Mouse (Mus musculus) layer of hippocampus, adult 6 months (tissue): ENCODE measurements around the gene Mcpt9. TPM values are rescaled to one million over a fixed set of nuclear protein-coding genes. Genes with fewer than 3 reads are reported as not detected.

Source experiments
- long read RNA-seq, 2 experiments: library from polyadenylated mRNA; unstranded; transcript quantifications; one replicate each; pipeline ENCODE4 v2.0.0; 2019 to 2020
- polyA plus RNA-seq: library from polyadenylated mRNA; unstranded; fragments of <200 nt; fragmentation: Nextera tagmentation; gene quantifications from 2 replicates; pipeline ENCODE4 v1.2.3, GENCODE M21; 2021

Mcpt9 gene
- polyA plus RNA-seq = not detected in 2 replicates
- long read RNA-seq, experiment 1 = 0 reads
- long read RNA-seq, experiment 2 = 0 reads

GRCm38 (mm10) chr14:56030395-56030794, at the start of gene Mcpt9:
TSS of gene Mcpt9 (minus strand) at chr14:56030495.

GRCm38 (mm10) chr14:56062213-56062612, 31.9 kb upstream of the Mcpt9 start, which contains the start of gene Mcpt4:
TSS of gene Mcpt4 (minus strand) at chr14:56062313.

GRCm38 (mm10) chr14:56041792-56042191, 11.5 kb upstream of the Mcpt9 start, which contains the start of gene Mcpt2:
TSS of gene Mcpt2 (plus strand) at chr14:56042041.

GRCm38 (mm10) chr14:56017671-56018070, 12.6 kb downstream of the Mcpt9 start, which contains the start of gene Mcpt1:
TSS of gene Mcpt1 (plus strand) at chr14:56017971.

Other genes starting within 250 kb of the Mcpt9 start
- 1.4 TPM in 2 replicates for gene Adcy4, start 246.4 kb downstream of the Mcpt9 start, polyA plus RNA-seq
- 0.45 and 0.55 TPM in 2 replicates for gene Ripk3, start 241.6 kb downstream of the Mcpt9 start, polyA plus RNA-seq
- gene Nfatc4, start 207.4 kb downstream of the Mcpt9 start, polyA plus RNA-seq = 0.25 TPM in 1 of 2 replicates, not detected in the other
- 0.49 and 0.88 TPM in 2 replicates for gene Nynrin, start 176.5 kb downstream of the Mcpt9 start, polyA plus RNA-seq
- 0.06 and 0.09 TPM in 2 replicates for gene Cbln3, start 146.1 kb downstream of the Mcpt9 start, polyA plus RNA-seq
- gene Khnyn, start 145.5 kb downstream of the Mcpt9 start, polyA plus RNA-seq = 2.3 and 2.4 TPM in 2 replicates
- gene Sdr39u1, start 130.2 kb downstream of the Mcpt9 start, polyA plus RNA-seq = 160 TPM in 2 replicates
- 0.30 TPM in 1 of 2 replicates, not detected in the other for gene Cma1, start 85.8 kb downstream of the Mcpt9 start, polyA plus RNA-seq
- gene Cma2, start 79.5 kb downstream of the Mcpt9 start, polyA plus RNA-seq = not detected in 2 replicates
- gene Mcpt1, start 12.5 kb downstream of the Mcpt9 start, polyA plus RNA-seq = not detected in 2 replicates
- gene Mcpt2, start 11.5 kb upstream of the Mcpt9 start, polyA plus RNA-seq = not detected in 2 replicates
- not detected in 2 replicates for gene Mcpt4, start 31.8 kb upstream of the Mcpt9 start, polyA plus RNA-seq
- not detected in 2 replicates for gene Mcpt8, start 54.8 kb upstream of the Mcpt9 start, polyA plus RNA-seq
- gene Ctsg, start 72.1 kb upstream of the Mcpt9 start, polyA plus RNA-seq = not detected in 2 replicates
- not detected in 2 replicates for gene Gzme, start 90.1 kb upstream of the Mcpt9 start, polyA plus RNA-seq
- gene Gzmd, start 102.1 kb upstream of the Mcpt9 start, polyA plus RNA-seq = not detected in 2 replicates
- not detected in 2 replicates for gene Gzmg, start 129.1 kb upstream of the Mcpt9 start, polyA plus RNA-seq
- not detected in 2 replicates for gene Gzmn, start 144.1 kb upstream of the Mcpt9 start, polyA plus RNA-seq
- gene Gzmf, start 180.9 kb upstream of the Mcpt9 start, polyA plus RNA-seq = not detected in 2 replicates
- not detected in 2 replicates for gene Gzmc, start 204.2 kb upstream of the Mcpt9 start, polyA plus RNA-seq
- gene Gzmb, start 231.8 kb upstream of the Mcpt9 start, polyA plus RNA-seq = not detected in 2 replicates